Mouse (Mus musculus): Measurements from ENCODE around the gene H1f0.
"Not testable (repeated sequence)": the region's sequence is repeated elsewhere in the genome, so short reads cannot be mapped to it uniquely, and the experiment has no call there.

The H1f0 gene

DNA sequence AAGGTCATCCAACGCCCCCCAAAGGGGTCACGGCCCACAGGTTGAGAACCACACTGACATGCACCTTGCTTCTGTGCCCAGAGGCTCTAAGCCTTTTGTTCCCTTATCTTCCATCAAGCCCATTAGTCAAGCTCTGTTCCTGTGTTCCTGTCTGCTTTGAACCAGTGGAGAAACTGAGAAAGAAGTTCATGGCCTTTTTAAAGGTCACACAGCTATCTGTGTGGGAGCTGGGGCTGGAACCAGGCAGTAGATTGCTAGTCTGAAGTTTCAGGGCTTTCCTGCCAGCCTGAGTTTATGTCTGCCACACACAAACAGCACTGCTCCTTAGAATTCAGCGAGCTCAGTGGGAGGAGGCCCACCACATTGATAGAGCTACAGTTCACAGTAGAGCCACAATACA lies 25.2 kb upstream of the H1f0 start:
- DNase-seq (ENCODE audit: low read depth): no peak

DNA sequence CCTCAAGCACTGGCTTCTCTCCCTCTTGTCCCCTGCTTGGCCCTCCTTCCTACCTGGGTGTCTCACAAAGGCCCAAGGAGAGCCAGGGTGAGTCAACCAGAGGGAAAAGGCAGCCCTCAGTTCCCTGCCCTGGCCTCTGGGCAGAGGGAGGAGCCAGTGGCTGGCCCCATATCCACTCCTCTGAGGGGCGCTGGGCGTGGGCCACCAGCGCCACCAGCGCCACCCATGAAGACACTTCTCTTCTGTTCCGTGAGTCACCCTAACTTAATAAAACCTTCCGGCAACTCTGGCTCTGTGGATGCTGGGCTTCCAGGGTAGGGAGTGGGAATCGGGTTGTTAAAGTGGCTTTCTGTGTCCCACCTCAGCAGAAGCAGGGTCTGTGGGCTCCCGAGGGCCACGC lies 22.7 kb upstream of the H1f0 start:
- no peak for DNase-seq (ENCODE audit: low read depth)

GRCm38 (mm10) chr15:79006638-79007037 lies 21.6 kb upstream of the H1f0 start:
- no peak for DNase-seq (ENCODE audit: low read depth)

DNA sequence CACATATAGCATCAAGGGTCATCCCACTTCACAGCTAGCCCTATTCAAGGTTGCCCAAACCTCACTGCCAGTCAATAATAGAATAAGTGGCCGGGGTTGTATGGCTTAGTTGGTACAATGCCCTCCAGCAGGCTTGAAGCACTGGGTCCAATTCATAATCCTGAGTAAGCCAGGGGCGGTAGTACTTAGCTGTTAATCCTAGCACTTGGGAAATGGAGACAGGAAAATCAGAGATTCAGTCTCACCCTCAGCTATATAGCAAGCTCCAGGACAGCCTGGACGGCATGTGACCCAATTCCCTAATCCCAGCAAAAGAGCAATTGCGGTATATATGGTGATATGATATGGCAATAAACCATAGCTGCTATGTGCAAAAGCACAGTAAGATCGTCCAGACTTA lies 21.2 kb upstream of the H1f0 start:
- no peak for DNase-seq (ENCODE audit: low read depth)

- not testable (repeated sequence) for DNase-seq (ENCODE audit: low read depth)
Observed at GRCm38 (mm10) chr15:79007836-79008235, 20.4 kb upstream of the H1f0 start.

GRCm38 (mm10) chr15:79009734-79010133 lies 18.5 kb upstream of the H1f0 start:
- DNase-seq (ENCODE audit: low read depth): no peak

GRCm38 (mm10) chr15:79011550-79011949 lies 16.7 kb upstream of the H1f0 start:
- no peak for DNase-seq (ENCODE audit: low read depth)

- DNase-seq (ENCODE audit: low read depth): no peak
Observed at GRCm38 (mm10) chr15:79013382-79013781, 14.9 kb upstream of the H1f0 start.

GRCm38 (mm10) chr15:79018191-79018590 lies 10.1 kb upstream of the H1f0 start:
- no peak for DNase-seq (ENCODE audit: low read depth)

DNA sequence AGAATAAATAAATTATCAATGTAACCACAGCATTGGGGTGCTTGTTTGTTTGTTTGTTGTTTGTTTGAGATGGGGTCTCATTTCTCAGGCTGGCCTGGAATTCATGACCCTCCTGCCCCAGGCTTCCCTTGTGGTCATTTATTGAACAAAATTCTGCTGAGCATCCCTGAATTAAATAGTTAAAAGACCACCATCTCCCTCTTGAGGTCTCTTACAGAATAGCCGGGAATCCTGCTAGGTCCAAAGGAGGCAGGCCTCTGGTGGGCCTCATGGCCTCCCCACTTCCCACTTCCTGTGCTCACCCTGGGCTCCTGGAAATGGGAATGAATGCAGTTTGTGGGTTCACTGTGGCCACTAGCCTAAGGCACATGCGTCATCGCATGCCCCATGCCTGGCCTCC lies 9.4 kb upstream of the H1f0 start:
- no peak for DNase-seq (ENCODE audit: low read depth)

GRCm38 (mm10) chr15:79022671-79023230 lies 5.5 kb upstream of the H1f0 start:
- DNase-seq (ENCODE audit: low read depth): no peak

- no peak for DNase-seq (ENCODE audit: low read depth)
Observed at GRCm38 (mm10) chr15:79023366-79023765, 4.9 kb upstream of the H1f0 start.

DNA sequence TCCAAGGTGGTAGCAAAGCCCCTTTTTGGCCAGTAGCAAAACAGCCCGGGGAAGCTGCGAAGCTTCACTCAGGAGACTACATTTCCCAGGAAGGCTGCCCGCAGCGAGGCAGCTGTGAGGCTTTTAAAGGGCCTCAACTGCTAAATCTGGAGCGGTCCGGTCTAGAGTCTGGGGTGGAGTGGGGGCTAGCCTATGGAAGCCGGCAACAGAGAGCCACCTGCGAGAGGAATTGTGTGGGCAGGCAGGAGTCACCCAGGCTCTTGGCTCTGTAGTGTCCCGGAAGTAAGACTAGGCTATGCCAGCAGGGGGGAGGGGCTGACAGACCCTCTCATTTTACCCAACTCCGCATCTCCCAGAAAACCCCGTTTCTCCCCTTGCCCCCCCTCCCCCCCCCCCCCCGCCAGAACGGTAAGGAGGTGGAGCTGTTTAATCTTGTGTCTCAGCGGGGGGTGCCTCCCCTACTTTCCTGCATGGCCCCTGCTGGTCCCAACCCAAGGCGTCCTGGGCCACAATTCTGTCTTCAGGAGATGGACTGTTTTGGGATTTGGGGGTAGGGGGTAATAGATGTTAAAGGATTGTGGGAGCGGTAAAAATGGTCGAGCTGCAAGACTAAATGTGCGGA lies 2.5 kb upstream of the H1f0 start:
- DNase-seq (ENCODE audit: low read depth): no peak

DNA sequence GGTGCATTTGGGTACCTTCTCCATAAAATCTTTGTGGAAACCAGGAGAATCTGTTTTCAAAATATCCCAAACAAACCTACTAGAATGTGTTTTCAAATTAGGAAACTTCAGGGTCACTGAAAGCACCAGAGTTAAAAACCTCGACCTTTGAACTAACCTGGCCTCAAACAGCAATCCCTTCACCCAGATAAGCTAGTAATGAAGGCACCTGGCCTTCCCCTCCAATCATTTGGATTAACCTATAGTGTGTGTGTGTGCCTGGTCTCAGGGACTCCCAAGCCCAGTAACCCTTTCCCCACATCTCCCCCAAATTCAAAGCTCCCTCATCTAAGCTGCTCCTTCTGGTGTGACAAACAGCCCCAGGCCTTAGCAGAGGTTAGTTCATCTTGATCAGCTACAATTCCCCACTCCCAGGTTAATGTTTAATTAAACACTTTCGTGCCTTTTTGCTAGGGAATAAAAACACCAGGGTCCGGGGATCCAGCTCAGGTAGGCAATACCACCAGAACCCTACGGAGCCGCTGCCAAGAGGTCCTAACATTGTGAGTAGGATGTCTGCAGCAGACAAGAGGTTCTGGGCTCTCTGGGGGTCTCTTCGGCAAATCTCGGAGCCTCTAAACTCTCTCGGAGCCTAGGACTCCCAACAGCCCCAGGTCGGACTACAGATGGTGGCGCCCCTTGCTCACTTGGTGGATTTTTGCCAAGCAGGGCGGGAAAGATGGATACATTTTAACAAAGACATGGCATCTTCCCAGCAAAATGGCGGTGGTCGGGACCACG lies 1.5 kb upstream of the H1f0 start:
- DNase-seq (ENCODE audit: low read depth): no peak

GRCm38 (mm10) chr15:79027291-79028205 lies 702 bp upstream of the H1f0 start:
- DNase-seq (ENCODE audit: low read depth): no peak

- no peak for DNase-seq (ENCODE audit: low read depth)
Observed at GRCm38 (mm10) chr15:79028823-79029484, 704 bp downstream of the H1f0 start.

DNA sequence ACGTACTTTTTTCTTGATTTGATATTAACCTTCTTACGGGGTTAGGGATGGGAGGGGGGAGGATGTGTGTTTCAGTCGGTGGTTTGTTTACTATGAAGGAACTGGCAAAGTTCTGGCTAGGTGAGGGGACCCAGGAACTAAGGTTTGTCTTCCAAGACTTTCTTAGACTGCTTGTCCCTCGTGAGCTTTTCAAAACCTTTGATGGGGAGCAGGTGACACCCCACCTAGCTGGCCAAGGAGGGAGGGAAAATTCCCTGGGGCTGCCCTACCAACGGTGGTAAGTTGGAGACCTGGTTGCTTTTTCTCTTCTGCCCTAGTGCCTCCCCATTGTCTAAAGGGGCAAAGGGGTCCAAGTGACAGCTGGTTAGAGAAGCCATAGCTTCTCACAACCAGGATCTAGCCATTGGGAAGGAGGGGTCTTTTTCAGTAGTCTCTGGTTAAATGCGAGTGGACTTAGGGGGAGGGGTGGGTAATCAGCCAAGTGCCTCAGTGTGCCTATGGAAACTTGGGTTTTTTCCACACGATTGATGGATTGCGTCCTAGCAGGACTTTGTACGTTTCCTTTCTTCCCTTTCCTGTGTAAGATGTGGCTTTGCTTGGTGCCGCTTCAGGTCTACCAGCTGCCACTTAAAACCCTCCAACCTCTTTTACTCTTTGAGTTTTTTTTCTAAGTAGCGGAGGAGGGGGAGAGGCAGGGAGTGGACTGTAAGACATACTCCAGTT lies 1.4 kb downstream of the H1f0 start:
- DNase-seq (ENCODE audit: low read depth): no peak

DNA sequence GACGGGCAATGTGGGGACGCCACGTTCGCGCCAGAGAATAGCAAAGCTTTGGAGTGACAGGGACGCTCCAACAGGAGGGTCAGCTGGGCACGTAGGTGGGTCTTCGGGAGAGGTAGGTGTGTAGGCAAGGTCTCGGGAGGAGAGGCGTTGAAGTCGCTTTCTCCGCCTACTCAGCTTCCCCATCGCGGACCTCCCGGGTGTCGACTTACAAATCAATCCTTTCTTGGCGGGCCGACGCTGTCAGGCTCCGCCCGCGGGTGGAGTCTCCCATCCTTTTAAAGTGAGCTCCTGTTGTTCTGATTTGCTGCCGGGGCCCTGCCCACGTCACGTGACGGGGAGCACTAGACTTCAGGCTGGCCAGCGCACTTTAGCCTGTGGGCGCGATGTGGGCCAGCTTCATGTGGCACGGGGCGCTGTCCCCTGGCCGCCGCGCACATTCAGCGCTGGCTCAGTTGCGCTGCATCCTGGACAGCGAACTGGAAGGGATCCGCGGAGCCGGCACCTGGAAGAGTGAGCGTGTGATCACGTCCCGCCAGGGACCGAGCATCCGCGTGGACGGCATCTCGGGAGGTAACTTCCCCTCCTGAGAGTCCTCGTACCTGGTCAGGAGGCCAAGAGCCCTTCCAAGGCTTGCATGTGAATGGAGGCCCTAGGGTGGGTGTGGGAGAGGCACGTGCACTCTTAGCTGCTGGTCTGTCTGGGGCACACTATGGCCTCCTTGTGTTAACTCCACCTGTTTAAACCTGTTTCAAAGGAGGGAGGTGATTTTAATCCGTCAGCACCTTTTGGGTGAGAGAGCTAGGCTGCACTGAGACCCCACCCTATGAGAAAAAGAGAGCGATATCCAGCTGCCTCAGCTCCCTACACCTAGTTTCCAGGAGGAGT lies 2.5 kb downstream of the H1f0 start:
- peak; percentile 81 for DNase-seq (ENCODE audit: low read depth)

DNA sequence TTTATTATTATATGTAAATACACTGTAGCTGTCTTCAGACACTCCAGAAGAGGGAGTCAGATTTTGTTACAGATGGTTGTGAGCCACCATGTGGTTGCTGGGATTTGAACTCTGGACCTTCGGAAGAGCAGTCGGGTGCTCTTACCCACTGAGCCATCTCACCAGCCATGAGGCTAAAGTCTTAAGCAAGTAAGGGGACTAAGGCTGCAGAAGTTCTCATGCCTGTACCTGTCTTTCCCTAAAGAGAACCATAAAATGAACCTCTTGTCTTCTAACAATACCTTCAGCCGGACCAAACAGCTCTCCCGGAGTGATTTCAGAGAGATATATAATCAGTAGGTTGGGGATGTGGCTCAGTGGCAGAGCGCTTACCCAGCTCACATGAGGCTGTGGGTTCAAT lies 3.7 kb downstream of the H1f0 start:
- DNase-seq (ENCODE audit: low read depth): not testable (repeated sequence)

- peak; percentile 63 for DNase-seq (ENCODE audit: low read depth)
Observed at GRCm38 (mm10) chr15:79037913-79038328, 9.7 kb downstream of the H1f0 start.
